Mouse (Mus musculus) T-helper 2 cell (primary cell): ENCODE measurements around the gene Tex22.

ENCODE experiments used
- in situ Hi-C: fragments of 300-600 bp; cut with MboI, MseI; formaldehyde crosslinking; loops from one replicate; pipeline ENCODE4 v1.15.1; 2025; ENCODE audit warnings: high pct_unique_total_duplicates

Tex22 gene

DNA sequence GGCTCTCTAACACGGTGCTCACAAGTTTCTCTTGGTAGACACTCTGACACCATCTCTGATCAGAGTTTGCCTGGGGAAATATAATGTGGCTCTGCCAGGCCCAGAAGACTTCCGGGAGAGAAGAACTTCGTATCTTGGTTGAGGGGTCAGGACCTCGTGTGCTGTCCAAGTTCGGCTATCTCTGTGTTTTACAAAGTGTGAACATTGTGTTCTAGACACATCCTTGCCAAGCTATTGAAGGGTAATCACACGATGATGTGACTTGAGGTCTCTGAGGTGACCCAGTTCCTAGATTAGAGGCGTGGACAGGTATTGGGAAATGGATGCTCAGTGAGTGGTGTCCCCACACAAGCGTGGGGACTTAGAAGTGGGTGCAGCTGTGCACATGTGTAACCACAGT is 18.2 kb upstream of the Tex22 start:
- in situ Hi-C loops = no loop called here

DNA sequence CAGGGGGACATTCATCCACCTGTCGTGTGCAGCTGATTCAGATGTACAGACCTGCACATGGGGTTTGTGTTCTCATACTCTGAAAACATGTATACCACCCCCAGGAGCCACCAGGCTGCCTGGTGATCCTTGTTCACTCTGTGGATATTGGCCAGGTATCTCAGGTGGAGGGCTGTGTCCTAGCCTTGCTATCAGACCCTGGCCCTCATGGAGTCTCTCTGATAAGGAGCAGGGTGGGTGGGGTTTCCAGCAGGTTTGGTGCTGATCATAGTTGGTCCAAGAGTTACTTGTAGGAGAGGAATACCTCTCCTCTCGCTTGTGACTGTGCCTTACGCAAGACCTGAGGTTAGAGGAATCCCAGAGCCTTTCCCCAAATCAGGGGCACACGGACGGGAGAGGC is 14.1 kb upstream of the Tex22 start:
- in situ Hi-C loops = no loop called here

- in situ Hi-C loops = no loop called here
Observed at GRCm38 (mm10) chr12:113061606-113062005, 12.7 kb upstream of the Tex22 start.

DNA sequence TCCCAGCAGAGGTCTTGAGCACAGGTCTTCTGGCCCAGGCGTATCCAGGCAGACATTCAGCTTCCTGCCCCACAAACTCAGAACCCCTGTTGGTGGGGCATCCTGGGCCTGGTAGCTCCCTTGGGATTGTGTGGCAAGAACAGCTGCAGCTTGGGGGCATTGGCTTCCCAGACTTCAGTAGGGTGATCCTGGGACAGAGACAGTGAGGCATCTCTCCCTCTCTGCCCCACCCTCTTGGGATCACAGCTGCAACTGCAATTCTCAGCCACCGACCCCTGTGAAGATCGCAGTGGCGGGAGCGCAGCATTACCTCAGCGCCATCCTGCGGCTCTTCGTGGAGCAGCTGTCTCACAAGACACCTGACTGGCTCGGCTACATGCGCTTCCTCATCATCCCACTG is 12.1 kb upstream of the Tex22 start:
- in situ Hi-C loops = no loop called here

DNA sequence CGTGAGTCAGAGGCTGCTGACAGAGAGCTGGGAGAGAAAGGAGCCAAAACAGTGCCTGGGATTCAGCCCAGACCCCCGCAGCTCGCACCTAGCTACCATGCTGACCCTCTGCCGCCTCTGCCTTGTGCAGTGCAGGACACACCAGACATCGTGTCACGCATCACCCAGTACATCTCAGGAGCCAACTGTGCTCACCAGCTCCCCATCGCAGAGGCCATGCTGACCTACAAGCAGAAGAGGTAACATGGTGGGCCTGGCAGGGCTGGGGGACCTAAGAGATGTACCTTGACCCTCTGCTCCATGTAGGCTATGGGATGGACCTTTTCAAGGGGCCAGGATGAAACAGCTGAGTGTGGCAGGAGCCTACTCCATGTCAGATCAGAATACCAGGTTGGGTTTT is 10.6 kb upstream of the Tex22 start:
- in situ Hi-C loops = no loop called here

GRCm38 (mm10) chr12:113068002-113068401 is 6.3 kb upstream of the Tex22 start:
- in situ Hi-C loops = no loop called here

GRCm38 (mm10) chr12:113069389-113069788 is 4.9 kb upstream of the Tex22 start:
- in situ Hi-C loops = no loop called here

- in situ Hi-C loops = no loop called here
Observed at GRCm38 (mm10) chr12:113071321-113071720, 3.0 kb upstream of the Tex22 start.

- in situ Hi-C loops = no loop called here
Observed at GRCm38 (mm10) chr12:113071827-113072226, 2.5 kb upstream of the Tex22 start.

DNA sequence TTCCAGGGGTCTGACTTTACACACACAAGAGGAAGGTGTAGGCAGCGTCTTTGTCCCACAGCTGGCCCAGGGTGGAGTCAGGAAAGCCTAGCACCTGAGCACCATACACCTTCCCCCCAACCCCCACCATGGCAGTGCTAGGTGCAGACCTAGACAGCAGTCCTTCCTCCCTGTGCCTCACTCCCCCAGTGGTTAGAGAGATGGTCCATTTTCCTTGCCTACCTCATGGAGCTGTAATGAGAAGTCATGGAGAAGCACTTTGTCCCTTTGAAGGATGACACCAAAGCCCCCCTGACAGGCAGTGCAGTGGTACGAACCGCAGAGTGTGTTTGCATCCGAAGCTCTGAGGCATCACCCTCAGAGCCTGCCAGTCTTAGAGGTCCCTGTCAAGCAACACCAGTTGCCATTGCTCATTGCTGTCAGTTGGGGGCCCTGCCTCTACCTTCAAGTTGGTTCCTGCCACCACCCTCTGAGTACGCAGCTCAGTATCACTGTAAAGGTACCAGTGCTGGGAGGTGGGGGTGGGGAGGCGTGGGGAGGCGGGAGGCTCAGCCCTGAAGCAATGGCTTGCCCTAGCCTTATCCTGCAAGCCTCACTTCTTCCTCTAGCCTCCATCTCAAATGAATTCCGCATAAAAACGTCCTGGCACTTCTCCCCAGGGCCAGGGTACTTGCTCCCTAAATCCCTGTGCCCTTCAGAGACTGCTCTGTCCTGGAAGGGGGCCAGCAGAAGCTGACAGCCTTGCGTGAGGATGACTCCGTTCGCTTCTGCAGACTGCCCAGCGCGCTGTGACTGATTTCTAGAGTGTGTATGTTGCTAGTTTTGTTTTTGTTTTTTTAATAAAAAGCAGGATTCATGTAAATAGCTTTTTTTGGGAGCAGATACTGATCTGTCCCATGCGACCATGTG is 628 bp upstream of the Tex22 start:
- in situ Hi-C loops = no loop called here

DNA sequence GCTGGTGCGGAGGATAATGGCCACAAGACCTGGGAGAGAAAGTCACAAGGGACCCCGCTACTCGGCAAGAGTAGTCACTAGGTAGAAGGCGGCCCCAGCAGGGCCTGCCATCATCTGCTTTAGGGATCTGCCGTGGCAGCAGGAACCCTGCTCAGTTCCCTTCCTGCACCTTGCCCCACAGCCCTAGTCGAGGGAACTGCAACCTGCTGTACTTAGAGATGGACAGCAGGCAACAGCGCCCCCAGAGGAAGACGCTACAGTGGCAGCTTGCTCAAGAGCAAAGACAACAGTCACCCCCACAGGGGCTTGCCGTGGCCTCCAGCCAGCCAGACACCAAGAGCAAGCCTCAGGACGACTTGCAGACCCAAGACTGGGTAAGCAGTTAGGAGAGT is 757 bp downstream of the Tex22 start:
- in situ Hi-C loops = no loop called here

DNA sequence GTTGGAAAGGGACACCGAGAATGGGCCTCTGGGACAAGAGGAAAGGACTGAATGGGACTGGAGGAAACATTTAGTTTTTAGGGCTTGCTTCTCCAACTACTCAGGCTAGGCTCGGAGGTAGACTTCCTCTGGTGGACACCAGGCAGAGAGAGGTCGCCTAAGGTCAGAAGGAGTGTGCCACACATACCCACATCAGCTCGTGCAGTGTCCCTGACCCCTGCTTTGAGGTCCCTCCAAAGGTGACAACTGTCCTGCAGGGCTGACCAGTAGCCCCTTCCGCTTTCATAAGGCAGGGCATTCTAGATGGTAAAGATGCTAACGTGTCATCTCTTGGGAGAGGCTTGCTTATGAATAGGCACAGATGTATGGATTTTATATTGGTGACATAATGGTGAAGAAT is 1.2 kb downstream of the Tex22 start:
- in situ Hi-C loops = no loop called here

DNA sequence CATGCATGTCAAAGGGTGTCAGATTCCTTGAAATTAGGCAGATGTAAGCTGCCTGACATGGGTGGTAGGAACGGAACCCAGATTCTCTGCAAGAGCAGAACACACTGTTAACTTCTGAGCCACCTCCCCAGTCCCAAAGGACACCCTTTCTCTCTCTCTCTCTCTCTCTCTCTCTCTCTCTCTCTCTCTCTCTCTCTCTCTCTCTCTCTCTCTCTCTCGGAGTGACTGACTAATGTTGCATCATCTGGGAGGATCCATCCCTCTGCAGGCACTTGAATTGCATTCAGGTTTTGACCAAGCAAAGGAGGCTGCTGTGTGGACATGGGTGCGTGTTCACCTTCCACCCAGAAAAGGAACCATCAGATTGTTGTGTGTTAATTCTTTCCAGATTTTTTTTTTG is 13.0 kb downstream of the Tex22 start:
- in situ Hi-C loops = no loop called here

DNA sequence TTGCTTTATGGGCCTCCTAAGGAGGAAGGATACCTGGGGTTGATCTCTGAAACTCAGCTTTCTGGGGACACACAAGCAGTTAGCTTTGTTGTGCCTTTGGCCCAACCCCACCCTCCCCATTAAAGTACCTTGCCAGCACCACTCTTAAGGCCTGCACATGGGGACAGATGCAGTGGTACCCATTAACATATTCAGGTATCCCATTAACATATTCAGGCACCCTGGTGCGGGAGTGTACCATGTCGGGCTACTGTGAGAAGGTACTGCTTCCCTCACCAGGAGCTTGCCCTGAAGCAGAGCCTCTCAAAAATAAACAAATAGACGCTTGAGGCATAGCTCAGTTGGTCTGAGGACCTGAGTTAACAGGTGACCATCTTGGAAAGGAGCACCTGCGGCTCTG is 13.7 kb downstream of the Tex22 start:
- in situ Hi-C loops = no loop called here

DNA sequence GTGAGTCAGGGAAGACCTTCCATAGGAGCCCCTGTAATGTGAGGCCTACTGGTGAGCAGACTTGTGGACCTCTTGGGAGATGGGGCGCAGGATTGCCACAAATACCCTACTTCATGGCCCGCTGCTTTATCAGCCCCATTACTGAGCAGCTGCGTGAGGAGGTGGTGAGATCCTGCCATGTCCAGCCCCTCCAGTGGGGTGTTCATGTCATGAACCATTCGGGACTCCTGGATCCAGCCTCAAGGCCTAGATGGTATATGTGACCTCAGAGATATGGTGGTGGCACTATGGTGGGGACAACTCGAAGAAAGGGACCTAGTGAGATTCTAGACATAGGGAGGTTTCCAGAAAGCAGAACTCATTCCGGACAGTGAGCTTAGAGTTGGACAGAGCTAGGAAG is 14.8 kb downstream of the Tex22 start:
- in situ Hi-C loops = no loop called here

DNA sequence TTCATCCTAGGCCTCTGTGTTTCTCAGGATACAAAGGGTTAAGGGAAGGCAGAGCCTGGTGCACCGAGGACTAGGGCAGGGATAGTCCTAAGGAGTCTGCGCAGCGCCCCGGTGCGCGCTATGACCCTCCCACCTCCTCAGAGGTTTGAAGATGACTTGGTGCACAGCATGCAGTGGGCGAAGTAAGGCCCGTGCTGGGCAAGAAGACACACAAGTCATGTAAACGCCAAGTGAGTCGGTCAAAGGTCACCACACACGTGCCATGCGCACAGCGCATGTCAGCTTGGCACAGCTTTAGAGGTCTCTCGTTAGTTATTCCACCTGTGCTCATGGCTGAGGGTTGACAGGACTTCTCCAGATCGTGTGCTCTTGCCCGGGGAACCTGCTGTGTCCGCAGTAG is 15.8 kb downstream of the Tex22 start:
- in situ Hi-C loops = no loop called here

- in situ Hi-C loops = no loop called here
Observed at GRCm38 (mm10) chr12:113097040-113097439, 22.7 kb downstream of the Tex22 start.

DNA sequence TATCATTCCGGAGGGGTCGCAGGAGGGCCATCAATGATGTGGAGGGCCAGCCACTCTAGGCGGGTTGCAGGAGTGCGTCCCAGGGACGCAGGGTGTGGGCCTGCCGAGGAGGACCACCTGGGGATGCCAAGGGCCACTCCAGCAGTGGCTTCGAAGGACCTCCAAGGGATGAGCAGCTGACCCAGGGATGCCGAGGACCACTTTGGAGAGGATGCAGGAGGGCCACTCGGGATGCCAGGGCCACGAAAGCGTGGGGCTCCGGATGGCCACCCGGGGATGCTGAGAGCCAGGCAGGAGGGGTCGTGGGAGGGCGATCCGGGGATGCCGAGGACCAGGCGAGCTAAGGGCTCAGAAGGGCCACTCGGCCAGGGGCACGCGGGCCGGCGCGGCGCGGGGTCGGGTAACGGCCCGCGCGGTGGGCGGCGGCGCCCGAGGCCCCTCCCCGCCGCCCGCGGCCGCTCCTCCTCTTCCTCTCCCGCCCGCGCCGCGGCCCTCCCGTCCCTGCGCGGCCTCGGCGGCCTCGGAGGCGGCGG is 23.5 kb downstream of the Tex22 start, which contains the start of gene Mta1:
TSS of gene Mta1 (plus strand) at position 530 of the 533 bp plus-strand sequence.
- in situ Hi-C loops = no loop called here

GRCm38 (mm10) chr12:113098530-113099151 is 24.3 kb downstream of the Tex22 start:
- in situ Hi-C loops = no loop called here

- in situ Hi-C loops = no loop called here
Observed at GRCm38 (mm10) chr12:113099470-113100237, 25.4 kb downstream of the Tex22 start.

DNA sequence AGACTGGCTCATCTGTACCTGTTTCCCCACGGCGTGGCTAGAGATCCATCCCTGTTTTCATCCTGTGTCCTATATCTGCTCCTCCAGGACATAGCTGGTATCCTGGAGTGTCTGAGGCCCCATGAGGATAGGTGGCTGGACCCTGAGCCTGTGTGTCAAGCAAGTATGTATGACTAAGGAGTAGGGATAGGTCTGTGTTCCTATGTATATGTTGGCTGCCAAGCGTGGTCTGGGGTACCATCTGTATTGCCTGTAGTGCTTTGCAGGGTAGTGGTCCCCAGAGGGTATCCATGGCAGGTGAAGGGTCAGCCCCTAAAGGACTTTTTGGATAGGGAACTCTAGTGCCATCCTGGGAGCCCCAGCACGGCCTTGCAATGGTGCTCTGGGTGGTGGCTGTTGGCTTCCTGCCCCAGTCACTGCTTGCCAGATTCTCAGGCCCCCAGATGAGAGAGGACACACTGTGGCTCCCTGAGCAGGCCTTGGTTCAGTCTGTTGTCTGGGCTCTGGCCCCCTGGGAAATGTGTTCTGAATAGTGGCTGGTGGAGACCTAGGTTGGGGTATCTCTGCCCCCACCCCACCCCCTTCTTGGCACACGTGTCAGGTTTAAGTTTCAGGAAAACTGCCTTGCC is 26.3 kb downstream of the Tex22 start:
- in situ Hi-C loops = no loop called here
